Mouse (Mus musculus): ENCODE results near the gene Ppcdc. TPM values are rescaled to one million over a fixed set of nuclear protein-coding genes. Genes with fewer than 3 reads are reported as not detected.
A peak's percentile ranks its signal among the peaks of the same experiment; 100 is the strongest.

Gene Ppcdc
- polyA plus RNA-seq (2016; fragmentation: Nextera tagmentation; extraction: Ambion mirVana): 21.3 and 21.5 TPM in 2 replicates

- Histone ChIP-seq H3K27me3 (ENCODE audit: insufficient read depth, poor library complexity, severe bottlenecking) (no peaks in the 10 kb centered on the region), H3K4me3 (peak within 1 kb of the TSS; percentile 66), H3K36me3 (peaks cover 7% of the 10 kb centered on the region; the same call in 1 of the 2 replicates), H3K9me3 (no peaks in the 10 kb centered on the region), H3K4me1 (peaks cover 23% of the 10 kb centered on the region), H3K27ac (peak within 1 kb of the TSS; percentile 95)
- peak; percentile 97 for DNase-seq (ENCODE audit: low spot score)
- 4% methylated on average over 32 of the region's 32 CpGs for WGBS
Observed at GRCm38 (mm10) chr9:57439522-57440295, at the start of gene Ppcdc. Gene Ppcdc (minus strand): TSS chr9:57440124.

GRCm38 (mm10) chr9:57487807-57488206 is 47.9 kb upstream of the Ppcdc start:
- Histone ChIP-seq H3K27ac (no peak overlapping the region), H3K4me1 (peaks cover 5% of the 10 kb centered on the region), H3K4me3 (no peak overlapping the region), H3K36me3 (no peaks in the 10 kb centered on the region), H3K9me3 (no peaks in the 10 kb centered on the region), H3K27me3 (ENCODE audit: insufficient read depth, poor library complexity, severe bottlenecking) (peaks cover 5% of the 10 kb centered on the region; the same call in 1 of the 2 replicates)
- no peak for DNase-seq (ENCODE audit: low spot score)
- 75% methylated on average over 7 of the region's 7 CpGs for WGBS

- H3K36me3 ChIP-seq: no peaks in the 10 kb centered on the region
- 14% methylated on average over 7 of the region's 7 CpGs for WGBS
- H3K4me1 ChIP-seq: peaks cover 5% of the 10 kb centered on the region
- H3K4me3 ChIP-seq: no peak overlapping the region
- H3K27me3 ChIP-seq (ENCODE audit: insufficient read depth, poor library complexity, severe bottlenecking): peaks cover 5% of the 10 kb centered on the region; the same call in 1 of the 2 replicates
- H3K9me3 ChIP-seq: no peaks in the 10 kb centered on the region
- peak; percentile 91 for DNase-seq (ENCODE audit: low spot score)
- no peak overlapping the region for H3K27ac ChIP-seq
Observed at GRCm38 (mm10) chr9:57485774-57486173, 45.9 kb upstream of the Ppcdc start.

- Histone ChIP-seq H3K27ac (no peak overlapping the region), H3K4me1 (peaks cover 20% of the 10 kb centered on the region), H3K4me3 (no peak overlapping the region), H3K9me3 (no peaks in the 10 kb centered on the region), H3K27me3 (ENCODE audit: insufficient read depth, poor library complexity, severe bottlenecking) (peaks cover 9% of the 10 kb centered on the region; the same call in 1 of the 2 replicates), H3K36me3 (no peaks in the 10 kb centered on the region)
- WGBS: 64% methylated on average over 4 of the region's 4 CpGs
- DNase-seq (ENCODE audit: low spot score): no peak
Observed at GRCm38 (mm10) chr9:57468914-57469313, 29.0 kb upstream of the Ppcdc start.

GRCm38 (mm10) chr9:57467896-57468549 is 28.1 kb upstream of the Ppcdc start, which contains the start of gene Scamp5:
Gene Scamp5 (minus strand): TSS chr9:57468060.
- H3K4me3 ChIP-seq: peak within 1 kb of the TSS; percentile 83
- DNase-seq (ENCODE audit: low spot score): peak; percentile 91
- H3K27me3 ChIP-seq (ENCODE audit: insufficient read depth, poor library complexity, severe bottlenecking): peaks cover 9% of the 10 kb centered on the region; the same call in 1 of the 2 replicates
- H3K4me1 ChIP-seq: peaks cover 20% of the 10 kb centered on the region
- H3K27ac ChIP-seq: peak within 1 kb of the TSS; percentile 86
- no peaks in the 10 kb centered on the region for H3K36me3 ChIP-seq
- 2% methylated on average over 48 of the region's 48 CpGs for WGBS
- H3K9me3 ChIP-seq: no peaks in the 10 kb centered on the region

GRCm38 (mm10) chr9:57467271-57467771 is 27.4 kb upstream of the Ppcdc start:
- Histone ChIP-seq H3K9me3 (no peaks in the 10 kb centered on the region), H3K4me3 (peak overlapping the region; percentile 83), H3K4me1 (peaks cover 20% of the 10 kb centered on the region), H3K27ac (peak overlapping the region; percentile 86), H3K36me3 (no peaks in the 10 kb centered on the region), H3K27me3 (ENCODE audit: insufficient read depth, poor library complexity, severe bottlenecking) (peaks cover 9% of the 10 kb centered on the region; the same call in 1 of the 2 replicates)
- DNase-seq (ENCODE audit: low spot score): peak; percentile 79
- 1% methylated on average over 18 of the region's 18 CpGs for WGBS

GRCm38 (mm10) chr9:57466101-57466500 is 26.2 kb upstream of the Ppcdc start:
- no peak overlapping the region for H3K27ac ChIP-seq
- no peak overlapping the region for H3K4me3 ChIP-seq
- H3K9me3 ChIP-seq: no peaks in the 10 kb centered on the region
- peaks cover 20% of the 10 kb centered on the region for H3K4me1 ChIP-seq
- no peaks in the 10 kb centered on the region for H3K36me3 ChIP-seq
- peaks cover 9% of the 10 kb centered on the region; the same call in 1 of the 2 replicates for H3K27me3 ChIP-seq (ENCODE audit: insufficient read depth, poor library complexity, severe bottlenecking)
- WGBS: 49% methylated on average over 3 of the region's 3 CpGs
- no peak for DNase-seq (ENCODE audit: low spot score)

- peaks cover 15% of the 10 kb centered on the region for H3K4me1 ChIP-seq
- H3K27me3 ChIP-seq (ENCODE audit: insufficient read depth, poor library complexity, severe bottlenecking): peaks cover 9% of the 10 kb centered on the region; the same call in 1 of the 2 replicates
- no peak overlapping the region for H3K4me3 ChIP-seq
- 83% methylated on average over 6 of the region's 6 CpGs for WGBS
- DNase-seq (ENCODE audit: low spot score): no peak
- H3K36me3 ChIP-seq: no peaks in the 10 kb centered on the region; the same call in 1 of the 2 replicates
- no peak overlapping the region for H3K27ac ChIP-seq
- H3K9me3 ChIP-seq: no peaks in the 10 kb centered on the region
Observed at GRCm38 (mm10) chr9:57462866-57463265, 22.9 kb upstream of the Ppcdc start.

- no peak overlapping the region for H3K27ac ChIP-seq
- H3K4me3 ChIP-seq: no peak overlapping the region
- 89% methylated on average over 2 of the region's 2 CpGs for WGBS
- DNase-seq (ENCODE audit: low spot score): no peak
- H3K36me3 ChIP-seq: no peaks in the 10 kb centered on the region; the same call in 1 of the 2 replicates
- no peaks in the 10 kb centered on the region for H3K4me1 ChIP-seq
- H3K9me3 ChIP-seq: no peaks in the 10 kb centered on the region
- no peaks in the 10 kb centered on the region for H3K27me3 ChIP-seq (ENCODE audit: insufficient read depth, poor library complexity, severe bottlenecking)
Observed at GRCm38 (mm10) chr9:57459707-57460106, 19.8 kb upstream of the Ppcdc start.

- 0 out of 2 replicates have a peak, but pooled peaks cover 11% of the 10 kb centered on the region for H3K36me3 ChIP-seq
- WGBS: 85% methylated on average over 4 of the region's 4 CpGs
- H3K4me1 ChIP-seq: no peaks in the 10 kb centered on the region
- H3K27me3 ChIP-seq (ENCODE audit: insufficient read depth, poor library complexity, severe bottlenecking): no peaks in the 10 kb centered on the region
- H3K4me3 ChIP-seq: no peak overlapping the region
- DNase-seq (ENCODE audit: low spot score): no peak
- H3K9me3 ChIP-seq: no peaks in the 10 kb centered on the region
- H3K27ac ChIP-seq: no peak overlapping the region
Observed at GRCm38 (mm10) chr9:57453516-57453915, 13.6 kb upstream of the Ppcdc start.

- Histone ChIP-seq H3K27me3 (ENCODE audit: insufficient read depth, poor library complexity, severe bottlenecking) (no peaks in the 10 kb centered on the region), H3K9me3 (no peaks in the 10 kb centered on the region), H3K27ac (no peak overlapping the region), H3K36me3 (0 out of 2 replicates have a peak, but pooled peaks cover 11% of the 10 kb centered on the region), H3K4me3 (no peak overlapping the region), H3K4me1 (no peaks in the 10 kb centered on the region)
- DNase-seq (ENCODE audit: low spot score): no peak
- 77% methylated on average over 8 of the region's 8 CpGs for WGBS
Observed at GRCm38 (mm10) chr9:57452624-57453462, 12.9 kb upstream of the Ppcdc start.

- DNase-seq (ENCODE audit: low spot score): no peak
Observed at GRCm38 (mm10) chr9:57449715-57450114, 9.8 kb upstream of the Ppcdc start.

More at GRCm38 (mm10) chr9:57449715-57450114, 9.8 kb upstream of the Ppcdc start:
- Histone ChIP-seq H3K4me3 (no peak overlapping the region), H3K9me3 (no peaks in the 10 kb centered on the region), H3K27ac (no peak overlapping the region), H3K4me1 (no peaks in the 10 kb centered on the region), H3K36me3 (0 out of 2 replicates have a peak, but pooled peaks cover 14% of the 10 kb centered on the region), H3K27me3 (ENCODE audit: insufficient read depth, poor library complexity, severe bottlenecking) (no peaks in the 10 kb centered on the region)
- 55% methylated on average over 1 of the region's 1 CpGs for WGBS

All from heart, embryonic 10.5 days (tissue).